17 mouse cellular contexts compared by ENCODE assay signal in the genomic region with DNA sequence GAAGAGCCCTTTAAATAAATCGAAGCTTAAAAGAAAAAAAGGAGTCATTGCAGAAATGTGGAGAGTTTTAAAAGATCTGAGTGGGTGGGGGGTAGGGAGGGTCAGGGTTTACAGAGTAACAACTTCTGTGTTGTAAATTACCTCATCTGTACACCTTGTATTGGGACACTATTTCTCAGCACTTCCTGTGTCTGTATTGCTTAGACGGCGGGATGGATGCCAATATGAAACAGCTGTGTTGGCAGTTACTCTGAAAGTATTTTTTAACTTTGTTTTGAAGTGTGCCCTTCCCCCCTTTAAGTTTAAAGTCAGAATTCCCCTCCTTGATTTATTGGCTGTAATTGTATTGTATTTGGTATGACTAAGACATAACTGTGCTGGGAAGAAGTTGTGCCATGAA. TPM values are rescaled to one million over a fixed set of nuclear protein-coding genes. Genes with fewer than 3 reads are reported as not detected.
DNase-seq lines count a peak whose midpoint lies in the region; ATAC-seq lines count a peak whose summit lies in the region.
"Had no signal": no experiment of that assay in that cellular context is flagged by ENCODE, and none has a peak within 500 bp of the region (broad histone marks: within the 10 kb centered on the region; RNA-seq: fewer than 3 reads in every experiment).

No protein-coding gene starts in this region.

- H3K27me3 ChIP-seq in forebrain, embryonic 12.5 days: no peaks in the 10 kb centered on the region
- H3K27me3 ChIP-seq: forebrain, embryonic 15.5 days; neural tube, embryonic 12.5 days had no signal

- no peaks in the 10 kb centered on the region for H3K4me1 ChIP-seq in forebrain, embryonic 12.5 days
- H3K4me1 ChIP-seq: forebrain, embryonic 15.5 days; neural tube, embryonic 12.5 days had no signal

- peaks cover 82% of the 10 kb centered on the region for H3K36me3 ChIP-seq in forebrain, embryonic 12.5 days (replicated peaks)

- peak; percentile 70 for DNase-seq in heart, adult 11 months
- no peak for DNase-seq in heart, adult 8-10 months (ENCODE audit: low spot score)
- peak; percentile 22 to 38 for DNase-seq in kidney, postnatal 36 days
- DNase-seq in kidney, adult 8-10 months: no peak
- peak; percentile 23 for DNase-seq in induced T-regulatory cell, adult 2 months (ENCODE audit: low read depth)
- DNase-seq: adrenal gland, adult 2 months; B cell, adult 2 months; cerebellum, adult 11-12 months; cerebellum, postnatal 25 days; liver; liver, postnatal 0 days; thymus, adult 2 months had no signal

- H3K9ac ChIP-seq in forebrain, embryonic 12.5 days: no peak overlapping the region
- H3K9ac ChIP-seq: forebrain, embryonic 15.5 days; liver, postnatal 0 days; neural tube, embryonic 12.5 days had no signal

- peak; percentile 60 for ATAC-seq in CD4-positive, CD25-positive, alpha-beta regulatory T cell, adult 4 months
- no peak for ATAC-seq in forebrain, embryonic 12.5 days (ENCODE audit: low FRiP score)
- ATAC-seq: forebrain, embryonic 15.5 days; hindbrain, embryonic 16.5 days; liver, postnatal 0 days had no signal

- no peak overlapping the region for H3K4me3 ChIP-seq in forebrain, embryonic 12.5 days (replicated peaks)
- H3K4me3 ChIP-seq: forebrain, embryonic 15.5 days; neural tube, embryonic 12.5 days had no signal

- no peak overlapping the region for H3K4me2 ChIP-seq in forebrain, embryonic 12.5 days
- H3K4me2 ChIP-seq: forebrain, embryonic 15.5 days; neural tube, embryonic 12.5 days had no signal

- 96% methylated on average over 3 of the region's 3 CpGs for WGBS in forebrain, embryonic 12.5 days

- no peak overlapping the region for H3K27ac ChIP-seq in forebrain, embryonic 12.5 days
- H3K27ac ChIP-seq: forebrain, embryonic 15.5 days; neural tube, embryonic 12.5 days had no signal

- no peaks in the 10 kb centered on the region for H3K9me3 ChIP-seq in forebrain, embryonic 12.5 days
- H3K9me3 ChIP-seq: forebrain, embryonic 15.5 days; neural tube, embryonic 12.5 days had no signal

RNA-seq across cellular contexts. Expression of a gene that starts 12.2 kb away (rescaled TPM):
- total RNA-seq in heart, adult 8-10 months (2022): 10 to 100 TPM; 37.1 to 41.9 (median 37.5) TPM
- 10 to 100 TPM; 19.5 to 21.3 TPM for polyA plus RNA-seq in CD4-positive, CD25-positive, alpha-beta regulatory T cell, adult 4 months (2017; shearing (Covaris generic))
- 32.3 and 34.8 TPM in 2 replicates for polyA plus RNA-seq in forebrain, embryonic 12.5 days (2016; fragmentation: Nextera tagmentation; extraction: Ambion mirVana)

RNA-seq across cellular contexts. Expression of a gene that starts 51.0 kb away (rescaled TPM):
- 10 to 100 TPM; 36.1 to 51.7 (median 47.6) TPM for total RNA-seq in heart, adult 8-10 months (2022)
- 10 to 100 TPM; 53.4 to 74.3 TPM for polyA plus RNA-seq in CD4-positive, CD25-positive, alpha-beta regulatory T cell, adult 4 months (2017; shearing (Covaris generic))
- 93.1 and 98.4 TPM in 2 replicates for polyA plus RNA-seq in forebrain, embryonic 12.5 days (2016; fragmentation: Nextera tagmentation; extraction: Ambion mirVana)

RNA-seq across cellular contexts. Expression of a gene that starts 54.8 kb away (rescaled TPM):
- total RNA-seq in heart, adult 8-10 months (2022): 100 to 1,000 TPM in 2 of 4 experiments, 10 to 100 TPM in 2; 92.9 to 115 (median 101) TPM
- polyA plus RNA-seq in CD4-positive, CD25-positive, alpha-beta regulatory T cell, adult 4 months (2017; shearing (Covaris generic)): 100 to 1,000 TPM in 1 of 2 experiments, 10 to 100 TPM in 1; 65.7 to 107 TPM
- 101 and 104 TPM in 2 replicates for polyA plus RNA-seq in forebrain, embryonic 12.5 days (2016; fragmentation: Nextera tagmentation; extraction: Ambion mirVana)

Comparison
In these comparisons a context has a peak if more than half of its experiments do, and no peak if none do; other contexts are left out.
1. DNase-seq: peak in heart, adult 11 months (single experiment), kidney, postnatal 36 days (2 of 2) and induced T-regulatory cell, adult 2 months (single experiment); none in heart, adult 8-10 months (single experiment) and kidney, adult 8-10 months (0 of 2).